Mouse (Mus musculus) retina, adult 2 months (tissue): Measurements from ENCODE around the gene Gm3676.
"Not testable (repeated sequence)": the region's sequence is repeated elsewhere in the genome, so short reads cannot be mapped to it uniquely, and the experiment has no call there.

ENCODE experiments used
- DNase-seq: peaks from one replicate; pipeline ENCODE4 v3.0.0-alpha.2; 2012; ENCODE audit warnings: low read depth, low spot score

The Gm3676 gene

DNA sequence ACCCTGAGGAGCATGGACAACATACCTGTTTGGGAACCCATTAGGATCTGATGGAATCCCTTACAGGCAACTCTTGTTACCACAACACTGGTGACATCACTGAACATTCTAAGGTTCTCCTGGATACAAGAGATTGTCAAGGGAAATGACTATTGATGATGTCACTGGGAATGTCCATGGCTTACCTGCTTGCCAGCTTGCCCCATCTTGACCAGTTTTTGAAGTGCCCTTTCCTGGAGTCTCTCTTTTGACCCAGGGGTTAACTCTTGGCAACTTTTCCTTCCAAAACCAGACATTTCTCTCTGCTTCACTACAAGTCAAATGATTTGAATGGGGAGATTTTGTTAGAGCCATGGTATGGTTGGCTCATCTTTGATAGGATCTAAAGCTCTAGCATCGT is at the start of gene Gm3676:
Gene Gm3676, minus strand, starts transcription at position 101 of the 400 bp plus-strand sequence.
- DNase-seq: not testable (repeated sequence)

DNA sequence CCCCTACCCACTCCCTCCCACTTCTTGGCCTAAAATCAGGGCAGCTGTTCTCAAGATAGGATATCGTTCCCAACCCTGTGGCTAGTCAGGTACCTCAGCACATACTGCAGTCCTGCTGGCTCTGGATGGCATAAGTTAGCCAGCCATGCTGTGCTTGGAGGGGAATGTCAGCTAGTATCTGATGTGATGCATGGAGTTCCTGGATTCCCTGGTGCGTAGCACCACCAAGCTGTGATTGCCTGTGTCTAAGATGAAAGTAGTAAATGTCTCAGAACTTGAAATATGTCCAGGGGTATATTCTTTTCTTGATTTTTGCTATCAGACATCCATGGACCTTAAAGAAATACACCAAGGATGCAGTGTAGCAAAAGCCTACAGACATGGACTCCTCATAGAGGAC is 1.9 kb upstream of the Gm3676 start:
- DNase-seq: not testable (repeated sequence)

DNA sequence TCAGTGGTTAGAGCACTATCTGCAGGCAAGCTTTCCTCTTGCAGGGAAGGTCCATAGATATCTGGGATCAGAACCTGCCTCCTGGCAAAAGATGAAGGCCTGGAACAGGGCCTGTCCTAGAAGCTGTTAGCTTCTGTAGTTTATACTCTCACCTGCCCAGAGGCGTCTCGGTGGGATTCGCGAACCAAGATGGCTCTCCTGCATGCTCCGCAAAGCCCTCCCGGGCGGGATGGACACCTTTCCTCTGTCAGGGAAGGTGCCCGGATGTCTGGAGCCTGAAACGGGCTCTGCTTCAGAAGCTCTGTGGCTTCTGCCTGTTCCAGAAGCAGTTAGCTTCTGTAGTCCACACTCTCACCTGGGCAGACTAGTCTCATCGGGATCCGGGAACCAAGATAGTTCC is 16.1 kb downstream of the Gm3676 start:
- DNase-seq: not testable (repeated sequence)

DNA sequence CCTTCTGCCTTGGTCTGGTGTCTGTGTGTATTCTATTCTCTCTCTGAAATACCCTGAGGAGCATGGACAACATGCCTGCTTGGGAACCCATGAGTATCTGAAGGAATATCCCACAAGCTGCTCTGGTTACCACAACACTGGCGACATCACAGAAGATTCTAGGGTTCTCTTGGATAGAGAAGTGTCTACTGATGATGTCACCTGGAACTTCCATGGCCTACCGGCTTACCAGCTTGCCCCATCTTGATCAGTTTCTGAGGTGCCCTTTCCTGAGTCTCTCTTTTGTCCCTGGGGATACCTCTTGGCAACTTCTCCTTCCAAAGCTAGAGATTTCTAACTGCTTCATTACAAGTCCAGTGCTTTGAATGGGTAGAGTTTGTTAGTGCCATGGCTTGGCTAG is 21.8 kb downstream of the Gm3676 start, which contains the start of gene Gm3072:
Gene Gm3072, minus strand, starts transcription at position 101 of the 400 bp plus-strand sequence.
- DNase-seq: not testable (repeated sequence)

DNA sequence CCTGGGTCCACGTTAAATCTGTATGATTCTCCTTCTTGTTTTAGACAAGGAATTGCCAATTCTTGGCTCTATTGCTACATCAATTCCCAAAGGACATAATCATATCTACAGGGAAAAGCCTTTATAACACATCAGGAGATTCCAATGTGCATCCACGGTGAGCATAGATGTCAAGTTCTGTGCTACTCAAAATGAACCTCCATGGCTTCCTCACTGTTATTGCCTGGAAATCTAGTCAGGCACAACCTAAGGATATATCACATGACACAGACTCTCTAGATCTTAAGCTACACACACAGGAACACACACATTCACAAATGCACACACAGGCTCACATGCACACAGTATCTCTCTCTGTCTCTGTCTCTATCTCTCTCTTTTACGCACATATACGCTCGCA is 23.8 kb downstream of the Gm3676 start:
- not testable (repeated sequence) for DNase-seq

DNA sequence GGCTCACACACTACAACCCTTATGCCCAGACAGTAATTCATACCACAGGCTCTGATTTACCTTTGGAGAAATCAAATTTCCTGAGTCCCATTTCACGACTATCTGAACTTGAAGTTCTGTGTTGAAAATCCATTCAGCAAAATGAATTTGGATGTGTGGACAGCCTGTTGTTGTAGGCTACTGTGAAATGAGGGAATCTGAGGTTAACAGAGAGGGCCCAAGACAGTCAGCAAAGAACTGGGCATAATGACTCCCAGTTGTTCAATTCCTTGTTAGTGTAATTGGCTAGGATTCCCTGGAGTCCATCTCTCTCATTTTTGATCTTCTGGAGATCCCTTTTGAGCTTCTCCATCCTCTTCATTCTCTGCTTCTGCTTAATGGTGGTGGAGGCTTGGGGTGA is 35.6 kb downstream of the Gm3676 start:
- not testable (repeated sequence) for DNase-seq

DNA sequence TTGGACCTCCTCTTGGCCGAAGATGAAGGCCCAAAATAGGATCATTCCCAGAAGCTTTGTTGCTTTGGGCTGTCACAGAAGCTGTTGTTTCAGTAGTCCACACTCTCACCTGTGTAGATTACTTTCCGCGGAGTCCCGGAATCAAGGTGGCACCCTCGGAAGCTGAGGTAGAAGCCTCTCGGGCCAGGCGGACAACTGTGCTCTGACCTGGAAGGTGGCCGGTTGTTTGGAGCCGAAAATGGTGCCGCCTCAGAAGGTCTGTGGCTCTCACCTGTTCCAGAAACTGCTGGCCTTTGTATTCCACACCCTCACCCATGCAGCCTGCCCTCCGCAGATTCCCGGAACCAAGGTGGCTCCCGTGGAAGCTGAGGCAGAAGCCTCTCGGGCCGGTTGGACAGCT is 45.4 kb downstream of the Gm3676 start:
- not testable (repeated sequence) for DNase-seq
